Mouse (Mus musculus) 3134 (cell line): ENCODE measurements around the gene Htr3a.

ENCODE experiments used
- DNase-seq: peaks from one replicate; pipeline ENCODE4 v3.0.0-alpha.2; 2011; ENCODE audit warnings: low spot score; ENCODE audit not compliant: insufficient read length; ENCODE audit errors: extremely low read depth

Htr3a gene

GRCm38 (mm10) chr9:48849531-48849930 lies 61.4 kb downstream of the Htr3a start:
- DNase-seq, result no peak
